Mouse (Mus musculus) lung, adult 2 months (tissue): Measurements from ENCODE around the gene Pax5.

ENCODE experiments used
- CTCF ChIP-seq: fragments of 200-500 bp; IDR thresholded peaks from 2 replicates; pipeline ENCODE4 v1.5.1; 2011; ENCODE audit warnings: mild to moderate bottlenecking, low read length, control low read depth; ENCODE audit not compliant: insufficient read depth
- POLR2A ChIP-seq: fragments of 200-500 bp; IDR thresholded peaks from 2 replicates; pipeline ENCODE4 v1.6.1; 2011; ENCODE audit warnings: low read depth, mild to moderate bottlenecking, control low read depth, low read length, borderline replicate concordance; ENCODE audit errors: extremely low read depth

GRCm38 (mm10) chr4:44671035-44671434 is 39.3 kb downstream of the Pax5 start:
- no peak for TF ChIP-seq CTCF
- TF ChIP-seq POLR2A = no peak
